Mouse (Mus musculus) liver, embryonic 16.5 days (tissue): ENCODE data around the gene Spats2. TPM values are rescaled to one million over a fixed set of nuclear protein-coding genes. Genes with fewer than 3 reads are reported as not detected.

Experiments used
- ATAC-seq: fragments of 200-750 bp; cut with Nextera tagmentation; 2 replicates; pipeline ENCODE4 v1.8.0; 2017; ENCODE audit warnings: low read depth, mild to moderate bottlenecking, moderate number of reproducible peaks, moderate library complexity
- H3K27ac ChIP-seq: fragments of 300-500 bp; sonication (generic); 2 replicates; pipeline ENCODE4 v1.5.1; 2014; ENCODE audit warnings: mild to moderate bottlenecking, low read length
- H3K27me3 ChIP-seq: fragments of 300-500 bp; sonication (generic); 2 replicates; pipeline ENCODE4 v1.6.1; 2014; ENCODE audit warnings: low read depth, low read length, mixed read lengths; ENCODE audit not compliant: control insufficient read depth, insufficient read depth
- H3K36me3 ChIP-seq: fragments of 300-500 bp; sonication (generic); 2 replicates; pipeline ENCODE4 v1.6.1; 2014; ENCODE audit warnings: mild to moderate bottlenecking; ENCODE audit not compliant: control insufficient read depth, insufficient read depth
- H3K4me1 ChIP-seq: fragments of 300-500 bp; sonication (generic); 2 replicates; pipeline ENCODE4 v1.6.1; 2014; ENCODE audit warnings: low read depth, low read length, mixed read lengths; ENCODE audit not compliant: control insufficient read depth
- H3K4me2 ChIP-seq: fragments of 300-500 bp; sonication (generic); 2 replicates; pipeline ENCODE4 v1.6.1; 2014; ENCODE audit warnings: low read depth, low read length, mixed read lengths
- H3K4me3 ChIP-seq: fragments of 300-500 bp; sonication (generic); 2 replicates; pipeline ENCODE4 v1.5.1; 2014; ENCODE audit warnings: low read depth, mild to moderate bottlenecking, low read length
- H3K9ac ChIP-seq: fragments of 300-500 bp; sonication (generic); 2 replicates; pipeline ENCODE4 v1.6.1; 2014; ENCODE audit warnings: low read depth, low read length
- H3K9me3 ChIP-seq: fragments of 300-500 bp; sonication (generic); replicated peaks from 2 replicates; pipeline ENCODE4 v1.6.1; 2016; ENCODE audit warnings: low read length; ENCODE audit not compliant: control insufficient read depth
- WGBS: fragments of 180-500 bp; shearing (Covaris S2); extraction: QIAGEN DNeasy Blood & Tissue Kit; methylation state at CpG from one replicate; pipeline ENCODE4 v1.1.7; 2014; ENCODE audit not compliant: insufficient replicate concordance; 5-methylcytosine and 5-hydroxymethylcytosine counted together
- polyA plus RNA-seq: library from polyadenylated mRNA; unstranded; fragments of >200 nt; fragmentation: Nextera tagmentation; extraction: Ambion mirVana; gene quantifications from 2 replicates; pipeline ENCODE4 v1.2.1, GENCODE M21; 2015

Spats2 gene
- polyA plus RNA-seq, 1 experiment from 2014 or later, result 5.5 TPM

- H3K4me1 ChIP-seq, result no peaks in the 10 kb centered on the region; the same call in none of the 2 replicates
- no peaks in the 10 kb centered on the region for H3K9me3 ChIP-seq
- no peaks in the 10 kb centered on the region for H3K27me3 ChIP-seq
- no peak overlapping the region for H3K27ac ChIP-seq
- no peak overlapping the region for H3K9ac ChIP-seq
- WGBS, result 66% methylated on average over 3 of the region's 3 CpGs
- no peak for ATAC-seq
- H3K4me2 ChIP-seq, result no peak overlapping the region
- H3K36me3 ChIP-seq, result no peaks in the 10 kb centered on the region
- H3K4me3 ChIP-seq, result no peak overlapping the region
Observed at GRCm38 (mm10) chr15:99111139-99111538, 14.6 kb upstream of the Spats2 start.

DNA sequence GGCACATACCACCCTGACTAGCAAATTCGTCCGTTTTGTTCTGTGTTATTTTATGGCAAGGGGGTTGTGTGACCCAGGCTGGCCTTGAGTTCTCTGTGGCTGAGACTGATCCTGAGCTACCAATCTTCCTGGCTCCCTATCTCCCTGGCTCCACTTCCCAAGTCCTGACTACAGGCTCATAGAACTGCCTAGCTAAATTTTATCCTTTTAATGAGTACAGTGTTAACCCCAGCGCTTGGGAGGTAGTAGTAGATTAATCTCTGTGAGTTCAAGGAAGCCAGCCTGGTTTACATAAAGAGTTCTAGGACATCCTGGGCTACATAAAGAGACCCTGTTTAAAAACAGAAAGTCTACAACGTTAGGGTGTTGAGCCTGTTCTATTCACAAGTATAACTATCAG is 13.9 kb upstream of the Spats2 start:
- Histone ChIP-seq H3K4me1 (no peaks in the 10 kb centered on the region; the same call in none of the 2 replicates), H3K4me2 (no peak overlapping the region), H3K4me3 (no peak overlapping the region), H3K9me3 (no peaks in the 10 kb centered on the region), H3K27me3 (no peaks in the 10 kb centered on the region), H3K27ac (no peak overlapping the region), H3K36me3 (no peaks in the 10 kb centered on the region), H3K9ac (no peak overlapping the region)
- no peak for ATAC-seq
- 45% methylated on average over 4 of the region's 4 CpGs for WGBS

DNA sequence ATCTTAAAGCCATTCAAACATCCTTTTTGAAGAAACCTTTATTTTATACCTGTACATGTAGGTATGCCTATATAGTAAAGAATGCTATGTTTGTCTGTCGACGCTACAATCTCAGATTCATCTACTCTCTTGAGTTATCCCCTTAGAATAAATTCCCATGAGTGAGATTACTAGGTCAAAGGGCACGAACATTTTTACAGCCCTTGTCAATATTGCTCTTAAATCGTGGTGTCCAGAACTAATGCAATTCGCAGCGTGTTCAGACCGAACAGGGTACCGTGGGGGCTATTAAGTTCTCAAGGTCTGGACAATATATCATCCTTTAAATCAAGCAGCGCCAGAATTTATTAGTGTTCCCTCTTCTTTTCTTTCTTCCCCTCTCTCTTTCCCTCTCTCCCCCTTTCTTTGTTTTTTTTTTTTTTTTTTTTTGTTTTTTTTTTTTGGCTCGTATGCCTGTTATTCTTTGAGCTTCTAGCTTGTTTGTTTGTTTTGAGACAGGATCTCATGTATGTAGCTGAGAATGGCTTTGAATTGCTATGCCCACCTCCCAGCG is 12.8 kb upstream of the Spats2 start:
- Histone ChIP-seq H3K36me3 (no peaks in the 10 kb centered on the region), H3K27me3 (no peaks in the 10 kb centered on the region), H3K27ac (no peak overlapping the region), H3K4me1 (no peaks in the 10 kb centered on the region; the same call in none of the 2 replicates), H3K9me3 (no peaks in the 10 kb centered on the region), H3K9ac (no peak overlapping the region), H3K4me2 (peak overlapping the region; percentile 49; the same call in 1 of the 2 replicates), H3K4me3 (no peak overlapping the region)
- no peak for ATAC-seq
- 63% methylated on average over 11 of the region's 11 CpGs for WGBS

- WGBS, result 5% methylated on average over 9 of the region's 9 CpGs
- ATAC-seq, result no peak
- H3K9ac ChIP-seq, result no peak overlapping the region
Observed at GRCm38 (mm10) chr15:99113396-99113975, 12.2 kb upstream of the Spats2 start.

GRCm38 (mm10) chr15:99114312-99115064 is 11.2 kb upstream of the Spats2 start:
- ATAC-seq, result no peak
- Histone ChIP-seq H3K4me1 (no peaks in the 10 kb centered on the region; the same call in none of the 2 replicates), H3K4me2 (no peak overlapping the region), H3K36me3 (no peaks in the 10 kb centered on the region), H3K9me3 (no peaks in the 10 kb centered on the region), H3K27me3 (no peaks in the 10 kb centered on the region), H3K9ac (no peak overlapping the region), H3K27ac (no peak overlapping the region), H3K4me3 (no peak overlapping the region)
- WGBS, result 40% methylated on average over 14 of the region's 14 CpGs

More at GRCm38 (mm10) chr15:99113396-99113975, 12.2 kb upstream of the Spats2 start:
- Histone ChIP-seq H3K27me3 (no peaks in the 10 kb centered on the region), H3K36me3 (no peaks in the 10 kb centered on the region), H3K4me1 (no peaks in the 10 kb centered on the region; the same call in none of the 2 replicates), H3K4me2 (peak overlapping the region; percentile 49), H3K4me3 (no peak overlapping the region), H3K9me3 (no peaks in the 10 kb centered on the region), H3K27ac (no peak overlapping the region)

GRCm38 (mm10) chr15:99115065-99115423 is 10.7 kb upstream of the Spats2 start:
- no peak overlapping the region for H3K9ac ChIP-seq
- H3K9me3 ChIP-seq, result no peaks in the 10 kb centered on the region
- H3K4me2 ChIP-seq, result no peak overlapping the region
- no peaks in the 10 kb centered on the region for H3K27me3 ChIP-seq
- H3K36me3 ChIP-seq, result no peaks in the 10 kb centered on the region
- no peaks in the 10 kb centered on the region; the same call in none of the 2 replicates for H3K4me1 ChIP-seq
- ATAC-seq, result no peak
- WGBS, result 41% methylated on average over 7 of the region's 7 CpGs
- H3K27ac ChIP-seq, result no peak overlapping the region
- H3K4me3 ChIP-seq, result no peak overlapping the region

DNA sequence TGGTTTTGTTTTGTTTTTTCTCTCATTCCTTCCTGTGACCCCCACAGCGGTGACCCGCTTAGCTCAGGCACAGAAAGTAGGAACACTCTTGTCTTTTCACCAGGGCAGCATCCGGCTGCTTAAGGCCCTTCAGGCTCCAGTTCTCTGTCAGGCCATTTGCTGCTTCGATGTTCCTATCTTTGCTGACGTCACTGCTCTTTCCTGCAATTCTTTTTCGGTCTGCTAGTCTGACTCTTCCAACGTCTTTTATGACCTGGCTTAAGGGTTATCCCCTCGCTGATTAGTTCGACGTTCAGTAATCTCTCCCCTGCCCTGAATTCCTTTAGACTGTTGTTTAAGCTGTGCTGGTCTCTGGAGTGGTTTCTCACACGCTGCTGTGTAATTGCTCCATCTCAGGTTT is 9.2 kb upstream of the Spats2 start:
- H3K9ac ChIP-seq, result no peak overlapping the region
- no peaks in the 10 kb centered on the region for H3K27me3 ChIP-seq
- no peaks in the 10 kb centered on the region; the same call in none of the 2 replicates for H3K4me1 ChIP-seq
- H3K4me3 ChIP-seq, result no peak overlapping the region
- ATAC-seq, result peak; percentile 48
- H3K9me3 ChIP-seq, result no peaks in the 10 kb centered on the region
- H3K4me2 ChIP-seq, result no peak overlapping the region
- H3K27ac ChIP-seq, result no peak overlapping the region
- no peaks in the 10 kb centered on the region for H3K36me3 ChIP-seq
- WGBS, result 29% methylated on average over 11 of the region's 11 CpGs

- Histone ChIP-seq H3K9ac (no peak overlapping the region), H3K27ac (no peak overlapping the region), H3K9me3 (no peaks in the 10 kb centered on the region), H3K4me1 (peaks cover 2% of the 10 kb centered on the region), H3K36me3 (no peaks in the 10 kb centered on the region), H3K4me3 (no peak overlapping the region), H3K4me2 (no peak overlapping the region), H3K27me3 (peaks cover 3% of the 10 kb centered on the region)
- 8% methylated on average over 11 of the region's 11 CpGs for WGBS
- no peak for ATAC-seq
Observed at GRCm38 (mm10) chr15:99120814-99121213, 4.9 kb upstream of the Spats2 start.

DNA sequence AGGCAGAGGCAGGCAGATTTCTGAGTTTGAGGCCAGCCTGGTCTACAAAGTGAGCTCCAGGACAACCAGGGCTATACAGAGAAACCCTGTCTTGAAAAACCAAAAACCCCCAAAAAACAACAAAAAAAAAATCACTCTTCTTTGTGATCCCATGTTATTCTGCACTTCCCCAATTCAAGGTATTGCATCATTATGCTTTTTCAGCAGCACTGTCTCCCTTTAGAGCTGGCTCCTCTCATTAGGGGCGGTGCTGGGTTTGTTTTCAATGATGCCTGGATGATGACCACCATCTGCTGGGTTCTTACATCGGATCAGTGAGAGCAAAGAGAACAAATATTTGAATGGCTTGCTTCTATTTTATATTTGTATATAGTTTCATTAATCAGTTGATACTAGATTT is 3.1 kb upstream of the Spats2 start:
- Histone ChIP-seq H3K4me2 (no peak overlapping the region), H3K27me3 (peaks cover 11% of the 10 kb centered on the region), H3K27ac (no peak overlapping the region), H3K4me1 (peaks cover 3% of the 10 kb centered on the region), H3K36me3 (no peaks in the 10 kb centered on the region), H3K4me3 (no peak overlapping the region), H3K9ac (no peak overlapping the region), H3K9me3 (no peaks in the 10 kb centered on the region)
- 45% methylated on average over 2 of the region's 2 CpGs for WGBS
- no peak for ATAC-seq
